ENCODE assay signal across 28 mouse cellular contexts in the genomic region with DNA sequence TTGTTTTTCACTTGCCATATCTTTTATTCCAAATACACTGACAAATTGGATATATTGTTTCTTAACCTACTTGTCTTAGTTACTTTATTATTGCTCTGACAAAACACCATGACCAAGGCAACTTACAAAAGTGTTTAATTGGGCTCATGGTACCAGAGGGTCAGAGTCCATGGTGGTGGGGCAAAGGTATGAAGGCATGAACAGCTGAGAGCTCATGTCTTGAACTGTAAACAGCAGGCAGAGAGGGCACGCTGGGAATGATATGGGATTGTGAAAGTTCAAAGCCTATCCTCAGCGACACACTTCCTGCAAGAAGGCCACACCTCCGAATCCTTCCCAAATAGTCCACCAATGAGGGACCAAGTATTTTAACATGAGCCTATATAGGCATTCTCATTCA.
"Had no signal": no experiment of that assay in that cellular context is flagged by ENCODE, and none has a peak within 500 bp of the region (broad histone marks: within the 10 kb centered on the region; RNA-seq: fewer than 3 reads in every experiment).

No protein-coding gene starts in this region.

- H3K9me3 ChIP-seq: embryonic facial prominence, embryonic 12.5 days; embryonic facial prominence, embryonic 13.5 days; embryonic facial prominence, embryonic 15.5 days; forebrain, embryonic 10.5 days; forebrain, embryonic 13.5 days; forebrain, embryonic 15.5 days had no signal

- ATAC-seq: forebrain, embryonic 13.5 days; forebrain, embryonic 14.5 days; forebrain, embryonic 15.5 days; forebrain, embryonic 16.5 days; forebrain, postnatal 0 days had no signal

- H3K27me3 ChIP-seq: embryonic facial prominence, embryonic 12.5 days; embryonic facial prominence, embryonic 13.5 days; embryonic facial prominence, embryonic 15.5 days; forebrain, embryonic 12.5 days; forebrain, embryonic 13.5 days; forebrain, embryonic 15.5 days had no signal

- H3K4me1 ChIP-seq: embryonic facial prominence, embryonic 10.5 days; embryonic facial prominence, embryonic 12.5 days; embryonic facial prominence, embryonic 13.5 days; embryonic facial prominence, embryonic 15.5 days; forebrain, embryonic 10.5 days; forebrain, embryonic 12.5 days; forebrain, embryonic 13.5 days; forebrain, embryonic 15.5 days had no signal

- H3K9ac ChIP-seq: embryonic facial prominence, embryonic 12.5 days; embryonic facial prominence, embryonic 13.5 days; embryonic facial prominence, embryonic 15.5 days; forebrain, embryonic 12.5 days; forebrain, embryonic 13.5 days; forebrain, embryonic 15.5 days; forebrain, postnatal 0 days had no signal

- H3K4me3 ChIP-seq: embryonic facial prominence, embryonic 10.5 days; embryonic facial prominence, embryonic 12.5 days; embryonic facial prominence, embryonic 13.5 days; embryonic facial prominence, embryonic 15.5 days; erythroblast, embryonic 14.5 days; forebrain, embryonic 10.5 days; forebrain, embryonic 12.5 days; forebrain, embryonic 13.5 days; forebrain, embryonic 15.5 days; gastrocnemius, adult 2 months; heart, adult 2 months had no signal

- DNase-seq: cerebellum, adult 2 months; cerebellum, adult 8-10 months; cerebellum, adult 9-10 months; cerebellum, adult 9-11 months; cerebellum, postnatal 10 days; cerebellum, postnatal 14 days; cerebellum, postnatal 25 days; cerebellum, postnatal 36 days; embryo, embryonic 11 days; forebrain, postnatal 0 days; gastrocnemius, adult 2 months; gastrocnemius, postnatal 10 days; gastrocnemius, postnatal 14 days; gastrocnemius, postnatal 25 days; gastrocnemius, postnatal 36 days; heart, adult 18-20 months; heart, adult 2 months had no signal

- H3K36me3 ChIP-seq: embryonic facial prominence, embryonic 10.5 days; embryonic facial prominence, embryonic 12.5 days; embryonic facial prominence, embryonic 13.5 days; embryonic facial prominence, embryonic 15.5 days; forebrain, embryonic 10.5 days; forebrain, embryonic 12.5 days; forebrain, embryonic 15.5 days had no signal

- H3K27ac ChIP-seq: embryonic facial prominence, embryonic 10.5 days; embryonic facial prominence, embryonic 12.5 days; embryonic facial prominence, embryonic 13.5 days; embryonic facial prominence, embryonic 15.5 days; forebrain, embryonic 10.5 days; forebrain, embryonic 12.5 days; forebrain, embryonic 13.5 days; forebrain, embryonic 15.5 days; gastrocnemius, adult 2 months; heart, adult 2 months had no signal

- H3K4me2 ChIP-seq: embryonic facial prominence, embryonic 12.5 days; embryonic facial prominence, embryonic 13.5 days; embryonic facial prominence, embryonic 15.5 days; forebrain, embryonic 12.5 days; forebrain, embryonic 13.5 days; forebrain, embryonic 15.5 days had no signal
